Mouse (Mus musculus) bone marrow macrophage, adult 2 months (primary cell): Measurements from ENCODE around the gene Slc9b1. TPM values are rescaled to one million over a fixed set of nuclear protein-coding genes. Genes with fewer than 3 reads are reported as not detected.

Experiments used
- H3K27ac ChIP-seq: 2 replicates; pipeline ENCODE4 v1.5.1; 2012; ENCODE audit warnings: low read depth, low read length; ENCODE audit not compliant: insufficient read depth
- H3K4me1 ChIP-seq: 2 replicates; pipeline ENCODE4 v1.6.1; 2012; ENCODE audit warnings: low read length; ENCODE audit not compliant: control insufficient read depth, insufficient read depth
- H3K4me3 ChIP-seq: 2 replicates; pipeline ENCODE4 v1.5.1; 2012; ENCODE audit warnings: mild to moderate bottlenecking, low read length, moderate library complexity; ENCODE audit not compliant: insufficient read depth
- CTCF ChIP-seq: IDR thresholded peaks from 2 replicates; pipeline ENCODE4 v1.5.1; 2012; ENCODE audit warnings: low read depth, mild to moderate bottlenecking, low read length, moderate library complexity
- POLR2A ChIP-seq: IDR thresholded peaks from 2 replicates; pipeline ENCODE4 v1.6.1; 2012; ENCODE audit warnings: mild to moderate bottlenecking, low read depth, low read length, borderline replicate concordance
- polyA plus RNA-seq: library from polyadenylated mRNA; stranded (reverse); fragments of >200 nt; gene quantifications from 2 replicates; pipeline ENCODE4 v1.2.4, GENCODE M21; 2012; ENCODE audit not compliant: missing spikeins, insufficient read depth, insufficient read length

Gene Slc9b1
- polyA plus RNA-seq = not detected in 2 replicates

DNA sequence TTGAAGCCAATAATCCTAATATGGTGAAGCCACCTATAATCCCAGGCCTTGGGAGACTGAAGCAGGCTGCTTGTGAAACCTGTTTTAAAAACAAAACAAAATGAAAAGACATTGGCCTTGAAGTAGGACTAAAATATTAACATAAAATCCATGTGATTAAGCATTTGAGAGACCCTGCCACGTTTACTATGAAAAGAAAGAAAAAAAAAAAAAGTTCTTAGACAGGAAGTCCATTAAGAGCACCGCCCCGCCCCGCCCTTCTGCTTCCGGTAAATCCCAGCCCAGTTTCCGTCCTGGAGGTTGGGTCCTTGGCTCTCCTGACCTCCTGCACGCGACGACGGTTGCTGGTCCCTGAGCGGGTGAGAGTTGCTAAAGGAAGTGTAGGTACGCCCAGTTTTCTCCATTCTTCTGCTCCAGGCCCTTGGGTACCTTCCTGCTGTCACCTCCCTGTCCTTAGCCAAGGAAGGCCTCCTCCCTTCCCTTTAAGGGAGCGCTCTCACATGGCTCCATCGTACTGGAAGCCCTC, at the start of gene Slc9b1:
Gene Slc9b1, plus strand, starts transcription at position 291 of the 526 bp plus-strand sequence.
- H3K27ac ChIP-seq = no peak within 1 kb of the TSS
- no peak within 1 kb of the TSS for H3K4me3 ChIP-seq
- no peaks in the 10 kb centered on the region for H3K4me1 ChIP-seq
- TF ChIP-seq POLR2A = no peak
- no peak for TF ChIP-seq CTCF

GRCm38 (mm10) chr3:135298560-135298959, 49.3 kb upstream of the Slc9b1 start:
- Histone ChIP-seq H3K4me3 (0 out of 2 replicates have a peak overlapping the region, but pooled peaks have one; percentile 2), H3K27ac (peak overlapping the region; percentile 54), H3K4me1 (peaks cover 25% of the 10 kb centered on the region)
- TF ChIP-seq CTCF (no peak), POLR2A (no peak)

DNA sequence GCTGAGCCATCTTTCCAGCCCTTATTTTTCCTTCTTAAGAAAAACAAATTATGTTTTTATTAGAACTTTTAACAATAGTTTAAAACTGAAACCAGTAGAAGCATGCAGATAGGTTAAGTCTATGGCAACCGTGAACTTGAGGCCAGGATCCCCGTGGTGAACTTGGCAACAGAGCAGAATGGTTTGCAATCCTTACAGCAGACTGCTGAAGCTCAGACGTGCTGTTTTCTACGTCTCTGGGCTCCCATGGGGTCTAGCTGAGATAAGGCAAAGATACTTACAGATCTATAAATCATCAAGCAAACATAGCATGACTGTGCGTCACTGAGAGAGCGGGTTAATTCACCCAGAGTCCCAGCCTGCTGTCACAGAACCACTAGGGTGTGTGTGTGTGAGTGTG, 47.7 kb upstream of the Slc9b1 start:
- Histone ChIP-seq H3K4me3 (no peak overlapping the region), H3K4me1 (peaks cover 24% of the 10 kb centered on the region), H3K27ac (no peak overlapping the region)
- TF ChIP-seq POLR2A (no peak), CTCF (no peak)

- Histone ChIP-seq H3K4me3 (no peak overlapping the region), H3K4me1 (peaks cover 16% of the 10 kb centered on the region), H3K27ac (no peak overlapping the region)
- no peak for TF ChIP-seq POLR2A
These were observed 43.8 kb upstream of the Slc9b1 start for GRCm38 (mm10) chr3:135304060-135304459.

GRCm38 (mm10) chr3:135304566-135304965, 43.3 kb upstream of the Slc9b1 start:
- H3K27ac ChIP-seq = no peak overlapping the region
- H3K4me1 ChIP-seq = peaks cover 16% of the 10 kb centered on the region
- TF ChIP-seq CTCF (no peak), POLR2A (no peak)
- no peak overlapping the region for H3K4me3 ChIP-seq

- H3K4me3 ChIP-seq = peak within 1 kb of the TSS; percentile 55
- no peak within 1 kb of the TSS for H3K27ac ChIP-seq
- TF ChIP-seq POLR2A = no peak
- TF ChIP-seq CTCF = no peak
These were observed 40.2 kb upstream of the Slc9b1 start, which contains the start of gene Slc9b2 for GRCm38 (mm10) chr3:135307411-135308259. TSS of gene Slc9b2 (plus strand) at chr3:135307700.

DNA sequence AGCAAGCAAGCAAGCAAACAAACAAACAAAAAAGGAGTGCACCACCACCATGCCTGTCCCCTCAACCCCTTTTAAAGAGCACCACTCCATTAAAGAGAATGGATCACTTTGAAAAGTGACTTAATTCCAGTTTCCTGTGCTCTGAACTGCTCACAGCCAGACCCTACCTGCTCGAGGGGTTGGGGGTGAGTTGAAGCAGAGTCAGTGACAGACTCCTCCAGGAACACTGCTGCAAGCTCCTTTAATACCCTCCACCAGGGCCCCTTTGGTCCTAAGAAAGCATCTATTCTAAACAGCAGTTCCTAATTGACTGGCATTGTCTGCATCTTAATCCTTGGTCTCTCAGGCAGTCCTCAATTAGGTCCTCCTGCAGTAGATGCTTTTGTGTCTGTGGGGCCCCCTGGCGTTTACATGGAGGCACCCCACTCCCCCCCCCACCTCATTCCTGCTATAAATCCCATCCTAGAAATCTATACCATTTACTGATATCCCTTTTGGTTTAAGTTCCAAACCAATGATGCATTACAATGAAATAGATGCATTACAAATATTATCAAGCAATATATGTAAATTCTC, 34.8 kb upstream of the Slc9b1 start:
- TF ChIP-seq POLR2A (no peak), CTCF (no peak)
- Histone ChIP-seq H3K27ac (no peak overlapping the region), H3K4me1 (no peaks in the 10 kb centered on the region), H3K4me3 (no peak overlapping the region)

More at GRCm38 (mm10) chr3:135307411-135308259, 40.2 kb upstream of the Slc9b1 start, which contains the start of gene Slc9b2:
- H3K4me1 ChIP-seq = peaks cover 9% of the 10 kb centered on the region

DNA sequence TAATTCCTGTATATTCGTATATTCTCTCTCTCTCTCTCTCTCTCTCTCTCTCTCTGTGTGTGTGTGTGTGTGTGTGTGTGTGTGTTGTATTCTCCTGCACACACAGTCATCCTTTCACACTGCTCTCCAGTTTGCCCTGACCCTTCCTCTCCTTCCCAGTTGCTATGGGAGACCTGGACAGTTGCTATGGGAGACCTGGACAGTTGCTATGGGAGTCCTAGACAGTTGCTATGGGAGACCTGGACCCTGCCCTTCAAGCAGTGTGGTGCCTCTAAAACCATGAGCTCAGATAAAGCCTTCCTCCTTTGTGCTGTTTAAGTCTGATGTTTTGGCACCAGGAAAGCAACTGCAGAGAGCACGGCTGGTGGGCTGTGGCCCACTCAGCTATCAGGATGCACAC, 34.1 kb upstream of the Slc9b1 start:
- TF ChIP-seq CTCF = no peak
- no peak for TF ChIP-seq POLR2A
- no peak overlapping the region for H3K27ac ChIP-seq
- H3K4me3 ChIP-seq = no peak overlapping the region
- no peaks in the 10 kb centered on the region for H3K4me1 ChIP-seq

DNA sequence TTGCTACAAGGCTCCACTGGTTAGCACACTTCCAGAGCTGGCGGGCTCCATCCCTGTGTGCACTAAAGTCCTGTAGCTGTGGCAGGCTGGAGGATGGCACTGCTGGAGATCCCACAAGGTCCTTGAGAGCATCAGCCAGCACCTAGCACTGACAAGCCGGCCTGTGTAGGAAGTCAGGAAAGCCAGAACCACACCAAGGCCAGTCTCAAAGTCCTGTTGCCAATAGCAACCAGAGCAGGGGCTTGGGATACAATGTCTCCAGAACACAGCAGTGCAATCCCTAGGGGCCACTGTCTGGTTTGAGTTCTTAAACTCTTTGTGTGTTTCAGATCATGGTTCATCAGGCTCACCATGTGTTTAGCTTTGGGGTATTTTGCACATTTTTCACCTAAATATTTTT, 33.0 kb upstream of the Slc9b1 start:
- Histone ChIP-seq H3K4me1 (no peaks in the 10 kb centered on the region), H3K27ac (no peak overlapping the region), H3K4me3 (no peak overlapping the region)
- no peak for TF ChIP-seq POLR2A
- TF ChIP-seq CTCF = no peak
